Mouse (Mus musculus): ENCODE results near the gene Ppp1r12b. TPM values are rescaled to one million over a fixed set of nuclear protein-coding genes. Genes with fewer than 3 reads are reported as not detected.

Ppp1r12b gene
- polyA plus RNA-seq, 1 experiment from 2014 or later = 6.3 TPM

DNA sequence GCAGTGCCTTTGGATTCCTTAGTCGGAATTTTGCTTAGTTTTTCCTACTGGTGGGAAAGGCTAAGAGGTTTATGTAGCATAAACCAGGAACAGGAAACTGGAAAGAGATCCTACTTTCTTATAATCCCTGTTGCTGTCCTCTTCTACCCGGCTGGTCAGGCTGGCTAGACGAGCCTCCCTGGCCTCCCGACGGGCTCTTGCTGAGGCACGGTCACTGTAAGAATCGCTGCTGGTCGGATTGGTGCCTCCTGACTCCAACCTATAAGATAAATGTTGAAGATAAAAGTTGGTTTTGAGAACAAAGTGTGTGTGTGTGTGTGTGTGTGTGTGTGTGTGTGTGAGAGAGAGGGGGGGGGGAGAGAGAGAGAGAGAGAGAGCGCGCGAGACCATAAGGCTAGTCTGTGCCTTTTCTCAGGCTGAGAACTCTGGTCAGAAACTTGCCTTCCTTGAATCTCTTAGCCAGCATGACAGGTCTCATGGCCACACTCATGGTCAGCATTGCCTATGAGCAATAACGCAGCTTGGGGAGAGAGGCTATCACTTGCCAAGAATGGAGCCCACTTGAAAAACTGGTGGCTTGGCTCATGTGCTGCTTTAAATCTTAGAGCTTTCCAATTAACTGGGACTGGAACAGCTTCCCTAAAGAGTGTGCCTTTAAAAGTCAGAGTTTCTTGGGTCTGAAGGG lies 178.4 kb downstream of the Ppp1r12b start:
- H3K4me2 ChIP-seq (ENCODE audit: low read depth, severe bottlenecking) = no peak overlapping the region
- H3K4me3 ChIP-seq (ENCODE audit: low read depth, low read length) = no peak overlapping the region
- H3K36me3 ChIP-seq (ENCODE audit: control insufficient read depth, insufficient read depth, low read length) = no peaks in the 10 kb centered on the region
- H3K27me3 ChIP-seq (ENCODE audit: control insufficient read depth, insufficient read depth, low read length) = no peaks in the 10 kb centered on the region
- H3K27ac ChIP-seq (replicated peaks; ENCODE audit: low read depth, low read length) = no peak overlapping the region
- DNase-seq (ENCODE audit: low spot score) (no peak), ATAC-seq (ENCODE audit: insufficient number of reproducible peaks, low FRiP score, low TSS enrichment, low read depth) (no peak)
- peaks cover 15% of the 10 kb centered on the region for H3K4me1 ChIP-seq (ENCODE audit: control insufficient read depth, insufficient read depth, low read length)
- WGBS = 80% methylated on average over 12 of the region's 12 CpGs
- H3K9me3 ChIP-seq (ENCODE audit: control insufficient read depth, low read length) = no peaks in the 10 kb centered on the region
- H3K9ac ChIP-seq (ENCODE audit: low read length) = no peak overlapping the region

DNA sequence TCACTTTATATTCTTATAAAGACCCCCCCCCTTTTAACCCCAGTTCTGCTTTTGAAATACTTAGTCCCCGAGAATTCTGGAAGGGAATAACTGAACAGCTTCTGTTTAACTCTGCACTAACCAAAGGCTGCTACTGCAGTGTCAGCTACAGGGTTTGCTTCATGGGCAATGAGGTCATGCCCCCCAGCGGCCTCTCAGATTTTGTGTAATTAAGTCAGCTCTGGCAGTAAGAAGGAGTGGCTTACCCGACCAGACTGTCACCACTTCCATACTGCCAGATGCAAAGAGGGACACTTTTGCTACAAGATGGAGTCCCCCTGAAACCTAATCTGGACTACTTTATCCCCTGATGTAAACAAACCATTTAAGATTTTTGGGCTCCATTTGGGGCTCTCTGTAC lies 180.1 kb downstream of the Ppp1r12b start:
- Histone ChIP-seq H3K4me2 (ENCODE audit: low read depth, severe bottlenecking) (no peak overlapping the region), H3K27me3 (ENCODE audit: control insufficient read depth, insufficient read depth, low read length) (no peaks in the 10 kb centered on the region), H3K36me3 (ENCODE audit: control insufficient read depth, insufficient read depth, low read length) (no peaks in the 10 kb centered on the region), H3K9me3 (ENCODE audit: control insufficient read depth, low read length) (no peaks in the 10 kb centered on the region), H3K4me1 (ENCODE audit: control insufficient read depth, insufficient read depth, low read length) (peaks cover 15% of the 10 kb centered on the region), H3K9ac (ENCODE audit: low read length) (no peak overlapping the region), H3K27ac (replicated peaks; ENCODE audit: low read depth, low read length) (no peak overlapping the region), H3K4me3 (ENCODE audit: low read depth, low read length) (no peak overlapping the region)
- 14% methylated on average over 3 of the region's 3 CpGs for WGBS
- peak; percentile 38 for DNase-seq (ENCODE audit: low spot score)
- no peak for ATAC-seq (ENCODE audit: insufficient number of reproducible peaks, low FRiP score, low TSS enrichment, low read depth)

DNA sequence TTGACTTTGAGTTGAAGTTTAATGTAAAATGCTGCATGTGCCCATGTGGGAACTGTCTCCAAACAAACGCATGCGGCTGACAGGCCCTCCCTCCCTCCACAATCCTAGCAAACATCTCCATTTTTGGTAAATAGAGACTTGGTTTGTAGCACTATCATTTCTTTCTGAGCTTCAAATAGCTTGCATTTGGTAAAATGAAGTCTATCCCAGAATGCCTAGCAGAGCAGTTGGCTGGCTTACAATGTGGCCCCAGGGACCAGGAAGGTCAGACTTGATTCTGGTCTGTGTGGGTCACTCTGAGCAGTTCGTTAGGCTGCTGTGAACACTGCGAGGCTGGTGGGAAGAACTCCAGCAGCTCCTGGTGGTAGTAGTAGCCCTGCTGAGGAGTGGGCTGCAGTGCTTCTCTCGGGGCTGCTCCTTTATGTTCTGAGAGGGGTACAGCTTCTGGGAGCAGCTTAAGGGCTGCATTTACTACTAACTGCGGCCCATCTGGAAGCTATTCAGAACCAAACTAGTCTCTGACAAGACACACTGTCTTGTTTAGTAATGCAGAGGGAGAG lies 180.9 kb downstream of the Ppp1r12b start:
- 32% methylated on average over 6 of the region's 6 CpGs for WGBS
- peaks cover 15% of the 10 kb centered on the region for H3K4me1 ChIP-seq (ENCODE audit: control insufficient read depth, insufficient read depth, low read length)
- no peak overlapping the region for H3K4me3 ChIP-seq (ENCODE audit: low read depth, low read length)
- no peaks in the 10 kb centered on the region for H3K9me3 ChIP-seq (ENCODE audit: control insufficient read depth, low read length)
- H3K27ac ChIP-seq (replicated peaks; ENCODE audit: low read depth, low read length) = 0 out of 2 replicates have a peak overlapping the region, but pooled peaks have one; percentile 30
- H3K4me2 ChIP-seq (ENCODE audit: low read depth, severe bottlenecking) = 0 out of 2 replicates have a peak overlapping the region, but pooled peaks have one; percentile 7
- no peak overlapping the region for H3K9ac ChIP-seq (ENCODE audit: low read length)
- no peaks in the 10 kb centered on the region for H3K27me3 ChIP-seq (ENCODE audit: control insufficient read depth, insufficient read depth, low read length)
- no peak for DNase-seq (ENCODE audit: low spot score)
- ATAC-seq (ENCODE audit: insufficient number of reproducible peaks, low FRiP score, low TSS enrichment, low read depth) = no peak
- no peaks in the 10 kb centered on the region; the same call in 1 of the 2 replicates for H3K36me3 ChIP-seq (ENCODE audit: control insufficient read depth, insufficient read depth, low read length)

DNA sequence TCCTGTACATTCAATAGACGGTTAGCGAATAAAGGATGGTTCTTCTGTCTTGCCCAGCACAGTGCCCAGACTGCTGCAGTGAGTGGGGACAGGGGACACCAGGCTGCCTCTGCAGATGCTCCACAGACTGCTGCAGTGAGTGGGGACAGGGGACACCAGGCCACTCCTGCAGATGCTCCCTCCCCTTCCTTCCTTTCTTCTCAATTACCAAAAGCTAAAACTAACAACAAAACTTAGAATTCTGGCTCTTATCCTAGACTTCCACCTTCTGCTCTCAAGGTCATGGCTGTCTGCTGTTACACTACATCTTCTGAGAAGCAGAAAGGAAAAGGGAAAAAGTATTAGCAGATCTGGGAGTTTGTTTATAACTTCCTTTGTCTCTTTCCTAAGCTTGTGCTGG lies 181.5 kb downstream of the Ppp1r12b start:
- Histone ChIP-seq H3K27ac (replicated peaks; ENCODE audit: low read depth, low read length) (no peak overlapping the region), H3K36me3 (ENCODE audit: control insufficient read depth, insufficient read depth, low read length) (no peaks in the 10 kb centered on the region; the same call in 1 of the 2 replicates)
- 91% methylated on average over 2 of the region's 2 CpGs for WGBS

DNA sequence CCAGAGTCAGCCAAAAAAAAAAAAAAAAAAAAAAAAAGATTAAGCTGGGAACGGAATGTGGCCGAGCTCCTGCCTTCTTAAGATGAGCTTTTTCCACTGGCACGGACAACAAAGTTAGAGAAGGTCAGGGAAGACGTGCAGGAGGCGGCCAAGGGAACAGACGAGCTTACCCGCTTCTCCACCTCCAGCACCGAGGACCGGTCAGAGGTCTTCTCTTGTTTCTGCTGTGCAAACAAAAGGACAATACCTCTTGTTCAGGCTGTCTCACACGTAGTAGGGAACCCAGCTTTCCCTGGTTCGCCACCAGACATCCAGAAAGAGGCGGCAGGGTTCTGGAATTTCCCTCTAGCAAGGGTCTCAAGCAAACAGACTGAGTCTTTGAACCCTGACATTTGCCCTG lies 182.5 kb downstream of the Ppp1r12b start:
- H3K27me3 ChIP-seq (ENCODE audit: control insufficient read depth, insufficient read depth, low read length) = no peaks in the 10 kb centered on the region
- no peak overlapping the region for H3K4me2 ChIP-seq (ENCODE audit: low read depth, severe bottlenecking)
- H3K4me1 ChIP-seq (ENCODE audit: control insufficient read depth, insufficient read depth, low read length) = peaks cover 15% of the 10 kb centered on the region
- DNase-seq (ENCODE audit: low spot score) = no peak
- no peaks in the 10 kb centered on the region; the same call in 1 of the 2 replicates for H3K36me3 ChIP-seq (ENCODE audit: control insufficient read depth, insufficient read depth, low read length)
- H3K4me3 ChIP-seq (ENCODE audit: low read depth, low read length) = no peak overlapping the region
- WGBS = 84% methylated on average over 12 of the region's 12 CpGs
- H3K27ac ChIP-seq (replicated peaks; ENCODE audit: low read depth, low read length) = no peak overlapping the region
- no peak for ATAC-seq (ENCODE audit: insufficient number of reproducible peaks, low FRiP score, low TSS enrichment, low read depth)
- H3K9me3 ChIP-seq (ENCODE audit: control insufficient read depth, low read length) = no peaks in the 10 kb centered on the region
- H3K9ac ChIP-seq (ENCODE audit: low read length) = no peak overlapping the region

More for the DNA sequence above, 181.5 kb downstream of the Ppp1r12b start:
- ATAC-seq (ENCODE audit: insufficient number of reproducible peaks, low FRiP score, low TSS enrichment, low read depth) (no peak), DNase-seq (ENCODE audit: low spot score) (no peak)
- Histone ChIP-seq H3K4me1 (ENCODE audit: control insufficient read depth, insufficient read depth, low read length) (peaks cover 15% of the 10 kb centered on the region), H3K4me3 (ENCODE audit: low read depth, low read length) (no peak overlapping the region), H3K9ac (ENCODE audit: low read length) (no peak overlapping the region), H3K4me2 (ENCODE audit: low read depth, severe bottlenecking) (no peak overlapping the region), H3K27me3 (ENCODE audit: control insufficient read depth, insufficient read depth, low read length) (no peaks in the 10 kb centered on the region), H3K9me3 (ENCODE audit: control insufficient read depth, low read length) (no peaks in the 10 kb centered on the region)

DNA sequence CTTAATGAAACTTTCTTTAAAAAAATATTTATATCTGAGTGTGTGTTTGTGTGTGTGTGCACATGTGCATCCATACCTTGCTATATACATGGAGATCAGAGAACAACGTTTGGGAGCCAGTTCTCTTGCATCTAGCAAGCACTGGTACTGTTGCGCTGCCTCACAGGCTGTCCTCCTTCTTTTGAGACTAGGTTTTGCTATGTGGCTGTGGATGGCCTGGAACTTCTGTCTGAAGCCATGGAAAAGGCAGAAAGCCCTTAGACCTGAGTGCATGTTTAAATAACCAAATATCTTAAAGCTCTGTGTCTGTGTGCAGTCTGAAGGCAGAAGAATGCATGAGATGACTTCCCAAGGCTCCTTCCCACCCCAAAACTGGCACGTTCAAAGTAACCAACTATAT lies 182.9 kb downstream of the Ppp1r12b start:
- H3K4me1 ChIP-seq (ENCODE audit: control insufficient read depth, insufficient read depth, low read length) = peaks cover 15% of the 10 kb centered on the region
- 87% methylated on average over 3 of the region's 3 CpGs for WGBS
- no peak overlapping the region for H3K4me3 ChIP-seq (ENCODE audit: low read depth, low read length)
- ATAC-seq (ENCODE audit: insufficient number of reproducible peaks, low FRiP score, low TSS enrichment, low read depth) = no peak
- H3K9me3 ChIP-seq (ENCODE audit: control insufficient read depth, low read length) = no peaks in the 10 kb centered on the region
- no peaks in the 10 kb centered on the region; the same call in 1 of the 2 replicates for H3K36me3 ChIP-seq (ENCODE audit: control insufficient read depth, insufficient read depth, low read length)
- no peak overlapping the region for H3K9ac ChIP-seq (ENCODE audit: low read length)
- no peak for DNase-seq (ENCODE audit: low spot score)
- H3K27ac ChIP-seq (replicated peaks; ENCODE audit: low read depth, low read length) = no peak overlapping the region
- no peak overlapping the region for H3K4me2 ChIP-seq (ENCODE audit: low read depth, severe bottlenecking)
- H3K27me3 ChIP-seq (ENCODE audit: control insufficient read depth, insufficient read depth, low read length) = no peaks in the 10 kb centered on the region

DNA sequence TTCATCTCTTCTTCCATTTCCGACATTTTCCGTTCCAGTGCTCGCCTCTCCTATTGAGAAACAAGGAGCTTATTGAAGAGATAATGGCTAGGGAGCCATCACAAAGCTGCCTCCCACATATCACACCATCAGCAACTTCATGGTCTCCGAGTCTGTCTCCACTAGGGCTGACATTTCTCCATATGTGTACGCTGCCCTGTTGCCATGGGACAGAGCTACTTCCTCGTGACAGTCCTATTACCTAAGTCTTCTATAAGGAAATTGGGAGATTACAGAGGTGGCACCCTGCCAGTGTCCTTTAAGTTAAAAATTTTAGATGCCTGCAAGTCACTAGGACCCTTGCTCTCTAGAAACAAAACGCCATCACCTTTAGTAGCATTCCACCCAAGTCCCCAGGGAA lies 183.7 kb downstream of the Ppp1r12b start:
- WGBS = 89% methylated on average over 7 of the region's 7 CpGs
- Histone ChIP-seq H3K27me3 (ENCODE audit: control insufficient read depth, insufficient read depth, low read length) (no peaks in the 10 kb centered on the region), H3K4me1 (ENCODE audit: control insufficient read depth, insufficient read depth, low read length) (peaks cover 19% of the 10 kb centered on the region), H3K27ac (replicated peaks; ENCODE audit: low read depth, low read length) (no peak overlapping the region), H3K9me3 (ENCODE audit: control insufficient read depth, low read length) (no peaks in the 10 kb centered on the region), H3K4me2 (ENCODE audit: low read depth, severe bottlenecking) (no peak overlapping the region), H3K4me3 (ENCODE audit: low read depth, low read length) (no peak overlapping the region), H3K9ac (ENCODE audit: low read length) (no peak overlapping the region), H3K36me3 (ENCODE audit: control insufficient read depth, insufficient read depth, low read length) (no peaks in the 10 kb centered on the region; the same call in 1 of the 2 replicates)
- no peak for DNase-seq (ENCODE audit: low spot score)
- ATAC-seq (ENCODE audit: insufficient number of reproducible peaks, low FRiP score, low TSS enrichment, low read depth) = no peak

DNA sequence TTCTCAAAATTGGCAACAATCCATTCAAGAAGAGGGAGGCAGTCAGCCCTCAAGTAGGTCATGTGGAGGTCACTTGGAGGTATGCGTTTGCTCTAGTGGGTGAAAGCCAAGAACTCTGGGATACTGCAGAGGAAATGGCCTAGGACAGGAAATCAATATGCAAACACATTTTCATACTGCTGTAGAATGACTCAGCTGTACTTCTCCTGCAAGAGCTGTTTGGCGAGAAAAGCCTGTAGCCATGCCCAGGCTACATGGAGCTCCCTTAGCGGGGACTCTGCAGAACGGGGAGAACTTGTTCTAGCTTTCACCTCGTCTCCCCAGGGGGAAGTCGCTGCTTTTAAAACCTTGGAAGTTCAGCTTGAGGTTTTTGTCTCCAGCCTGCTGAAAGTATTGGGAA lies 184.4 kb downstream of the Ppp1r12b start:
- DNase-seq (ENCODE audit: low spot score) = no peak

More for the DNA sequence above, 184.4 kb downstream of the Ppp1r12b start:
- Histone ChIP-seq H3K4me3 (ENCODE audit: low read depth, low read length) (no peak overlapping the region), H3K27me3 (ENCODE audit: control insufficient read depth, insufficient read depth, low read length) (no peaks in the 10 kb centered on the region), H3K36me3 (ENCODE audit: control insufficient read depth, insufficient read depth, low read length) (no peaks in the 10 kb centered on the region; the same call in 1 of the 2 replicates), H3K4me1 (ENCODE audit: control insufficient read depth, insufficient read depth, low read length) (peaks cover 19% of the 10 kb centered on the region), H3K9ac (ENCODE audit: low read length) (no peak overlapping the region), H3K4me2 (ENCODE audit: low read depth, severe bottlenecking) (no peak overlapping the region), H3K9me3 (ENCODE audit: control insufficient read depth, low read length) (no peaks in the 10 kb centered on the region), H3K27ac (replicated peaks; ENCODE audit: low read depth, low read length) (no peak overlapping the region)
- ATAC-seq (ENCODE audit: insufficient number of reproducible peaks, low FRiP score, low TSS enrichment, low read depth) = no peak
- WGBS = 81% methylated on average over 6 of the region's 6 CpGs

Data from limb, embryonic 11.5 days (tissue).